Mouse (Mus musculus): Measurements from ENCODE around the gene Pgm5.

GRCm38 (mm10) chr19:24719504-24719903 lies 142.2 kb downstream of the Pgm5 start:
- no peak for TF ChIP-seq POLR2A (IDR thresholded peaks at IDR 0.05; ENCODE audit: low read depth, low read length)
- TF ChIP-seq CTCF (IDR thresholded peaks at IDR 0.05; ENCODE audit: extremely low read depth, insufficient read depth, insufficient read length, insufficient replicate concordance), result no peak
